Mouse (Mus musculus): ENCODE results near the gene Armc8. TPM values are rescaled to one million over a fixed set of nuclear protein-coding genes. Genes with fewer than 3 reads are reported as not detected.

Gene Armc8
- polyA plus RNA-seq, 1 experiment from 2014 or later = 87.2 TPM

Other genes with a start within 250 kb of the Armc8 start
- gene Esyt3, start 210.3 kb downstream of the Armc8 start, polyA plus RNA-seq (2015; fragmentation: Nextera tagmentation; extraction: Ambion mirVana) = 0.78 and 0.99 TPM in 2 replicates
- gene Mras, start 131.5 kb downstream of the Armc8 start, polyA plus RNA-seq (2015; fragmentation: Nextera tagmentation; extraction: Ambion mirVana) = 51.2 and 53.5 TPM in 2 replicates
- 1.3 and 1.4 TPM in 2 replicates for gene Nme9, start 117.4 kb downstream of the Armc8 start, polyA plus RNA-seq (2015; fragmentation: Nextera tagmentation; extraction: Ambion mirVana)
- 25.3 and 25.6 TPM in 2 replicates for gene Dbr1, start 6.9 kb upstream of the Armc8 start, polyA plus RNA-seq (2015; fragmentation: Nextera tagmentation; extraction: Ambion mirVana)
- gene A4gnt, start 43.6 kb upstream of the Armc8 start, polyA plus RNA-seq (2015; fragmentation: Nextera tagmentation; extraction: Ambion mirVana) = not detected in 2 replicates
- 7.7 and 8.8 TPM in 2 replicates for gene Dzip1l, start 60.6 kb upstream of the Armc8 start, polyA plus RNA-seq (2015; fragmentation: Nextera tagmentation; extraction: Ambion mirVana)
- gene Cldn18, start 148.4 kb upstream of the Armc8 start, polyA plus RNA-seq (2015; fragmentation: Nextera tagmentation; extraction: Ambion mirVana) = not detected in 2 replicates